8 mouse cellular contexts compared by ENCODE assay signal in the genomic region with DNA sequence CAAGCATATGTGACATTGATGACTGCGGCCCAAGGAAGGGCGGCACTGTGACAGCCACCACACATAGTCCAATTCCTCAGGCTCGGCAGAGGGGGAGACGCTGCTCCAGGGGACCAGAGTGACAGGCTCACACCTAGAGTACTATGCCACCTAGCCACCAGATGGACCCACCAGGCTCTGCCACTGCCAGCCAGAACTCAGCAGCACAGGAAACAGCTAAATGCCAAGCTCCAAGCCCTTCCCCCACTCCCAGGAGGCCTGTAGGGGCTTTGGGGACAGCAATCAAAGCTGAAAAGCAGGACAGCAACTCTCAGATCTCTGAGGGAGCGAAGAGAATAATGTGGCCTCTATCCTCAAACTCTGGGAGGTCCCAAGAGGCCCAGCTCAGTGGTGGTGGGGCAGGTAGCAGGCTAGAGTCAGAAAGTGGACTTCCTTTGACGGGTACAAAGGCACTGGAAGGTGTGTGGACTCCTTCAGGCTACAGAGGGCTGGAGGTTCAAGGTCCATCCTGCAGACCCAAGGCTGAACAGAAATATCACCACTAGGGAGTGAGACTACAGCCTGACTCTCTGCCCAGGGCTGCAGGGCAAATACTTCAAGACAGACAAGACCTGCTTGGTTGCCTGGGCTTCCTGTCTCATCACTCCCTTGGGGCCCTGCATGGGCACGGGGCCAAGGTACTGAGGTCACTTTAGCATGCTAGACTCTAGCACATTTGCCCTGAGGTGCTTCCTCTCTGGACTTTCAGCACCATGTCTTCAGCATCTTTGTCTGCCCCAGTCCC. TPM values are rescaled to one million over a fixed set of nuclear protein-coding genes. Genes with fewer than 3 reads are reported as not detected.
DNase-seq lines count a peak whose midpoint lies in the region; ATAC-seq and TF ChIP-seq lines count a peak whose summit lies in the region.

No protein-coding gene starts in this region.

- H3K36me3 ChIP-seq in kidney, adult 2 months (ENCODE audit: control insufficient read depth, insufficient read depth, low read length): no peaks in the 10 kb centered on the region

- no peaks in the 10 kb centered on the region for H3K27me3 ChIP-seq in kidney, adult 2 months (replicated peaks; ENCODE audit: control insufficient read depth, insufficient read depth, low read length)

- WGBS in kidney, adult 2 months: 68% methylated on average over 7 of the region's 7 CpGs

- peaks cover 24% of the 10 kb centered on the region; the same call in 1 of the 2 replicates for H3K4me1 ChIP-seq in kidney, adult 2 months (ENCODE audit: control insufficient read depth, insufficient read depth, low read length)

- H3K4me3 ChIP-seq in kidney, adult 2 months (ENCODE audit: insufficient read depth, low read depth, low read length): no peak overlapping the region

- no peak for ATAC-seq in erythroblast, adult 5-6 weeks (replicated peaks; ENCODE audit: low FRiP score, poor library complexity, severe bottlenecking)

- H3K27ac ChIP-seq in kidney, adult 2 months (ENCODE audit: insufficient read depth, low read depth, low read length): peak overlapping the region; percentile 63

- no peak for TF ChIP-seq POLR2A in kidney, adult 2 months (IDR thresholded peaks at IDR 0.05; ENCODE audit: low read depth, low read length)

- intact Hi-C loops in left cerebral cortex, postnatal 4 days (cut with DNase I): no loop called here
- intact Hi-C loops in left cerebral cortex, postnatal 36 days (cut with DNase I): no loop called here

- TF ChIP-seq CTCF in kidney, adult 2 months (conservative IDR thresholded peaks at IDR 0.05; ENCODE audit: insufficient read depth, insufficient read length, low read depth, low read length): no peak; the same call in 1 of the 2 replicates

- DNase-seq in left cerebral cortex, postnatal 4 days: peak; percentile 78
- DNase-seq in left cerebral cortex, postnatal 36 days (ENCODE audit: low spot score in 2 of 2): no peak
- DNase-seq in NIH3T3 (ENCODE audit: low read depth): peak; percentile 96
- DNase-seq in cerebellum, adult 9-10 months: peak; percentile 39
- peak; percentile 15 for DNase-seq in gastrocnemius, postnatal 25 days
- DNase-seq in kidney, adult 2 months: peak; percentile 95
- DNase-seq in natural killer cell, adult 2 months (ENCODE audit: low spot score in 2 of 2): peak; percentile 59 to 87

RNA-seq across cellular contexts. Expression of a gene that starts 37.6 kb away (rescaled TPM):
- total RNA-seq in left cerebral cortex, postnatal 4 days (2021): 10 to 100 TPM; 63.9 to 69.7 TPM
- 100 to 1,000 TPM; 172 to 183 TPM for total RNA-seq in left cerebral cortex, postnatal 36 days (2021)
- total RNA-seq in gastrocnemius, postnatal 25 days (2021): 1 to 10 TPM; 5.0 to 7.3 TPM
- 23.6 and 25.8 TPM in 2 replicates for polyA plus RNA-seq in kidney, adult 2 months (2012; rRNA removed)
- 0.19 and 0.63 TPM in 2 replicates for total RNA-seq in erythroblast, adult 5-6 weeks (2015; ENCODE audit: low replicate concordance)
- 0.56 and 1.3 TPM in 2 replicates for total RNA-seq in erythroblast, adult 5-6 weeks (2017; ENCODE audit: low replicate concordance)

Comparison
In these comparisons a context has a peak if more than half of its experiments do, and no peak if none do; other contexts are left out.
1. DNase-seq: peak in left cerebral cortex, postnatal 4 days (single experiment), NIH3T3 (single experiment), cerebellum, adult 9-10 months (single experiment), gastrocnemius, postnatal 25 days (single experiment), kidney, adult 2 months (single experiment) and natural killer cell, adult 2 months (2 of 2); none in left cerebral cortex, postnatal 36 days (0 of 2).
2. RNA of a gene that starts 37.6 kb away (total RNA-seq): 172 to 183 TPM in left cerebral cortex, postnatal 36 days and 63.9 to 69.7 TPM in left cerebral cortex, postnatal 4 days; 5.0 to 7.3 TPM in gastrocnemius, postnatal 25 days and 0.19 to 1.3 TPM in erythroblast, adult 5-6 weeks; every median in the first group is over 4 times any median in the second.